Mouse (Mus musculus) limb, embryonic 12.5 days (tissue): ENCODE results near the gene Ttc7. TPM values are rescaled to one million over a fixed set of nuclear protein-coding genes. Genes with fewer than 3 reads are reported as not detected.

Experiments used
- ATAC-seq: fragments of 200-750 bp; cut with Nextera tagmentation; 2 replicates; pipeline ENCODE4 v1.8.0; 2017; ENCODE audit warnings: low read depth, moderate TSS enrichment; ENCODE audit not compliant: insufficient number of reproducible peaks, insufficient read depth, low FRiP score, low TSS enrichment
- H3K27ac ChIP-seq: fragments of 300-500 bp; sonication (generic); 2 replicates; pipeline ENCODE4 v1.5.1; 2016; ENCODE audit warnings: mild to moderate bottlenecking, moderate library complexity
- H3K27me3 ChIP-seq: fragments of 300-500 bp; sonication (generic); 2 replicates; pipeline ENCODE4 v1.6.1; 2016; ENCODE audit warnings: mild to moderate bottlenecking, moderate library complexity
- H3K36me3 ChIP-seq: fragments of 300-500 bp; sonication (generic); 2 replicates; pipeline ENCODE4 v1.6.1; 2016; ENCODE audit warnings: mild to moderate bottlenecking, moderate library complexity
- H3K4me1 ChIP-seq: fragments of 300-500 bp; sonication (generic); replicated peaks from 2 replicates; pipeline ENCODE4 v1.6.1; 2016
- H3K4me2 ChIP-seq: fragments of 300-500 bp; sonication (generic); 2 replicates; pipeline ENCODE4 v1.6.1; 2016; ENCODE audit warnings: mild to moderate bottlenecking, moderate library complexity
- H3K4me3 ChIP-seq: fragments of 300-500 bp; sonication (generic); replicated peaks from 2 replicates; pipeline ENCODE4 v1.5.1; 2016; ENCODE audit warnings: mild to moderate bottlenecking
- H3K9ac ChIP-seq: fragments of 300-500 bp; sonication (generic); replicated peaks from 2 replicates; pipeline ENCODE4 v1.6.1; 2016; ENCODE audit warnings: mild to moderate bottlenecking, moderate library complexity
- H3K9me3 ChIP-seq: fragments of 300-500 bp; sonication (generic); 2 replicates; pipeline ENCODE4 v1.6.1; 2016; ENCODE audit warnings: mild to moderate bottlenecking, moderate library complexity
- WGBS: fragments of 180-500 bp; shearing (Covaris S2); methylation state at CpG from one replicate; pipeline ENCODE4 v1.1.7; 2016; 5-methylcytosine and 5-hydroxymethylcytosine counted together
- polyA plus RNA-seq: library from polyadenylated mRNA; unstranded; fragments of >200 nt; fragmentation: Nextera tagmentation; extraction: Ambion mirVana; gene quantifications from 2 replicates; pipeline ENCODE4 v1.2.1, GENCODE M21; 2016

Gene Ttc7
- polyA plus RNA-seq, 1 experiment from 2014 or later: 4.9 TPM

GRCm38 (mm10) chr17:87315021-87315531, 32.4 kb downstream of the Ttc7 start:
- H3K27ac ChIP-seq: no peak overlapping the region
- no peaks in the 10 kb centered on the region for H3K36me3 ChIP-seq
- H3K27me3 ChIP-seq: no peaks in the 10 kb centered on the region
- no peaks in the 10 kb centered on the region for H3K9me3 ChIP-seq
- 12% methylated on average over 9 of the region's 9 CpGs for WGBS
- no peak overlapping the region for H3K9ac ChIP-seq
- H3K4me2 ChIP-seq: peak overlapping the region; percentile 15; the same call in 1 of the 2 replicates
- H3K4me1 ChIP-seq: peaks cover 30% of the 10 kb centered on the region
- H3K4me3 ChIP-seq: no peak overlapping the region
- peak; percentile 46; the same call in 1 of the 2 replicates for ATAC-seq

DNA sequence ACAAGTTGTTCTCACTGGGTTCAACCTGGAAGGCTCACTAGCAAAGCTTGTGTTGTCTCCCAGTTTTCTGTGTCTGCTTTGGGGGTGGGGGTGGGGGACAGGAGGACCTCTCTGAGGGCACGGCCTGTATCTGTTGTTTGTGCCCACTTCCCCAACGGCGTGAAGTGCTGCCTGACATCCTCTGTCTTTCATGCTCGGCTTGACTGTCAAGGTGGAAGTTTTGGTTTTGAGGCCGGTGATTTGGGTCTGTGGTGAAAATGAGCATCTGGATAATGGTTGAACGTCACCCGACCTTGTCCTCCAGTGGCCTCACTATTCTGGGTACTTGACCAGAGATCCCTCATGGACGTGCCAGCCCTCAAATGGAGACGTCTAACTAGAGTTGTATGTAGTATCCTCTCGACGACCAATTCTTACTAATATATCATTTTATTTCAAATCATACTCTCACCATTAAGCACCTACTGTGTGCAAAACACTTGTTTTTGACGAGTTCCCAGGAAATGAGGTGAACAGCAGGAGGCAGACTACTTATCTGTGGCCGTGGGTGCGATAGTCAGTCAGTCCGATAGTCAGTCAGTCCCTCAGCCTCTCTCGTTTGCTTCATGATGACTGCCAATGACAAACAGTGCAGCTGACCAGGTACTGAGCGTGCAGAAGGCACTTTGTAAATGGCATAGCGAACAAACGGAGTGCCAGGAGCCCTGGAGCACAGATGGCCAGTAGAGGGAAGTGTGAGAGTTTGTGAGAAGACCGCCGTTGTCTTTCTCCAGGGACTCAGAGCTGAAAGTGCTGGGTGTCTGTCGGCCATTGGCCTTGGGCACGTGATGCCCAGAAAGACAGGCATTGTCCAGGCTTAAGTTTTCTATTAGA, 33.4 kb downstream of the Ttc7 start:
- H3K9ac ChIP-seq: no peak overlapping the region
- H3K27ac ChIP-seq: no peak overlapping the region
- no peak for ATAC-seq
- H3K4me2 ChIP-seq: no peak overlapping the region
- no peaks in the 10 kb centered on the region for H3K36me3 ChIP-seq
- H3K4me1 ChIP-seq: peaks cover 30% of the 10 kb centered on the region
- 79% methylated on average over 23 of the region's 23 CpGs for WGBS
- no peak overlapping the region for H3K4me3 ChIP-seq
- H3K9me3 ChIP-seq: no peaks in the 10 kb centered on the region
- H3K27me3 ChIP-seq: no peaks in the 10 kb centered on the region

DNA sequence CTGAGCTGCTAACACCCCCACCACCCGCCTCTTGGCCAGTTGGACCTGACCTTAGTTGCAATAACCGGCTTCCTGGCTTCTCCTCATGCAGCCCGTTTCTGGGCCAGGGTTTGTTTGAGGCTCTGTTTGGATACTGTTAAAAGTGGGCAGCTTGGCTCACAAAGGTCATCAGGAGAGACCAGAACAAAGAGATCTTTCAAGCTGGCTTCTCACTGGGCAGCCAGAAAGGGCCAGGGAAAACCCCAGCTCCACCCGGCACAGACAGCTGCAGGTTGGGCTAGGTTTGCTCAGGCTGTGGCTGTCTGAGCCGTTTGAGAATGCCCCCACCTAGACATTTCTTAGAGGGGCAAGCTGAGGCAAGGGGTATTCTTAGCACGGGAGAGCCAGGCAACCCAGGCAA, 34.6 kb downstream of the Ttc7 start:
- ATAC-seq: no peak
- no peaks in the 10 kb centered on the region; the same call in 1 of the 2 replicates for H3K27me3 ChIP-seq
- 0 out of 2 replicates have a peak overlapping the region, but pooled peaks have one; percentile 4 for H3K27ac ChIP-seq
- H3K4me3 ChIP-seq: no peak overlapping the region
- no peak overlapping the region for H3K4me2 ChIP-seq
- no peak overlapping the region for H3K9ac ChIP-seq
- 47% methylated on average over 6 of the region's 6 CpGs for WGBS
- peaks cover 29% of the 10 kb centered on the region for H3K4me1 ChIP-seq
- peaks cover 5% of the 10 kb centered on the region; the same call in 1 of the 2 replicates for H3K36me3 ChIP-seq
- H3K9me3 ChIP-seq: peaks cover 7% of the 10 kb centered on the region

- no peaks in the 10 kb centered on the region; the same call in 1 of the 2 replicates for H3K27me3 ChIP-seq
- H3K27ac ChIP-seq: no peak overlapping the region
- peaks cover 22% of the 10 kb centered on the region for H3K4me1 ChIP-seq
- no peak overlapping the region for H3K9ac ChIP-seq
- WGBS: 74% methylated on average over 9 of the region's 9 CpGs
- H3K9me3 ChIP-seq: peaks cover 10% of the 10 kb centered on the region
- H3K4me2 ChIP-seq: no peak overlapping the region
- H3K4me3 ChIP-seq: no peak overlapping the region
- peaks cover 5% of the 10 kb centered on the region; the same call in 1 of the 2 replicates for H3K36me3 ChIP-seq
- no peak for ATAC-seq
Measured at GRCm38 (mm10) chr17:87317947-87318346, 35.3 kb downstream of the Ttc7 start.

DNA sequence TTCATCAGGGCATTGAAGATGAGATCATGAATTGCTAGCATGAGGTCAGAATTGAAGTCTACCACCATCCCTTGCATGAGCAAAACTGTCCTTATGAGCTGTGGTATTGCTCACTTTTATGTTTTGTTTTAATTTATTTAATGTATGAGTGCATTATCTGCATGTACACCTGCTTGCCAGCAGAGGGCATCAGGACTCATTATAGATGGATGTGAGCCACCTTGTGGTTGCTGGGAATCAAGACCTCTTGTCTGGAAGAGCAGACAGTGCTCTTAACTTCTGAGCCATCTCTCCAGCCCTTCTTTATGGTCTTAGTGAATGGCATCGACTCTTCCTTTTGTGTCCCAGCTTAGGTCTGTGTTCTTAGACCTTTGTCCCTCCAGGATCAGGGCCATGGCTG, 39.0 kb downstream of the Ttc7 start:
- Histone ChIP-seq H3K4me1 (no peaks in the 10 kb centered on the region; the same call in 1 of the 2 replicates), H3K4me2 (no peak overlapping the region), H3K27ac (no peak overlapping the region), H3K4me3 (no peak overlapping the region), H3K9ac (no peak overlapping the region), H3K36me3 (peaks cover 5% of the 10 kb centered on the region; the same call in 1 of the 2 replicates), H3K9me3 (peaks cover 10% of the 10 kb centered on the region), H3K27me3 (no peaks in the 10 kb centered on the region; the same call in 1 of the 2 replicates)
- ATAC-seq: no peak
- 97% methylated on average over 1 of the region's 1 CpGs for WGBS

- H3K27ac ChIP-seq: no peak overlapping the region
- H3K36me3 ChIP-seq: peaks cover 5% of the 10 kb centered on the region; the same call in 1 of the 2 replicates
- no peak for ATAC-seq
- whole genome bisulfite sequencing: 88% methylated on average over 9 of the region's 9 CpGs
- no peak overlapping the region for H3K4me3 ChIP-seq
- H3K4me1 ChIP-seq: peaks cover 2% of the 10 kb centered on the region; the same call in 1 of the 2 replicates
- H3K9me3 ChIP-seq: peaks cover 10% of the 10 kb centered on the region
- H3K4me2 ChIP-seq: no peak overlapping the region
- no peak overlapping the region for H3K9ac ChIP-seq
- peaks cover 3% of the 10 kb centered on the region; the same call in 1 of the 2 replicates for H3K27me3 ChIP-seq
Measured at GRCm38 (mm10) chr17:87323215-87323614, 40.5 kb downstream of the Ttc7 start.

DNA sequence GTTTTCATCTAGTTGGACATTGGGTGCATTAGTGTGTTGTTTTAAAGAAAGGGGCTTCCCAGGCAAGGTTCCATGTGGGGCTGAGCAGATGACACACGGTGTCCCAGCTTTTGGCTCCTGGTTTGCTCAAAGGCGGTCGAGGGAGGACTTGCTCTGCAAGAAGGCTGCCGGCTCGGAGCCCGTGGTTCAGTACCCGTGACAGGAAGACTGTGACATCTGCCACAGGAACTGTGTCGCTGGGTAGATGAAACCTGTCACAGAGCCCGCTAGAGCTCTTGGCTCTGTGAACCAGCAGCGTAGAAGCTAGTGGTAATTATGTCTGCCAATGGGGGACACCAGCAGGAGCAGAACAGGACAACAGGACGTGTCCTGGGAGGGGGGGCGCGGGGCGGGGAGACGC, 42.8 kb downstream of the Ttc7 start:
- Histone ChIP-seq H3K4me2 (no peak overlapping the region), H3K9me3 (peaks cover 10% of the 10 kb centered on the region), H3K27ac (no peak overlapping the region), H3K9ac (no peak overlapping the region; the same call in 1 of the 2 replicates), H3K36me3 (peaks cover 5% of the 10 kb centered on the region; the same call in 1 of the 2 replicates), H3K27me3 (peaks cover 15% of the 10 kb centered on the region), H3K4me1 (peaks cover 11% of the 10 kb centered on the region), H3K4me3 (no peak overlapping the region)
- WGBS: 82% methylated on average over 15 of the region's 15 CpGs
- ATAC-seq: no peak

DNA sequence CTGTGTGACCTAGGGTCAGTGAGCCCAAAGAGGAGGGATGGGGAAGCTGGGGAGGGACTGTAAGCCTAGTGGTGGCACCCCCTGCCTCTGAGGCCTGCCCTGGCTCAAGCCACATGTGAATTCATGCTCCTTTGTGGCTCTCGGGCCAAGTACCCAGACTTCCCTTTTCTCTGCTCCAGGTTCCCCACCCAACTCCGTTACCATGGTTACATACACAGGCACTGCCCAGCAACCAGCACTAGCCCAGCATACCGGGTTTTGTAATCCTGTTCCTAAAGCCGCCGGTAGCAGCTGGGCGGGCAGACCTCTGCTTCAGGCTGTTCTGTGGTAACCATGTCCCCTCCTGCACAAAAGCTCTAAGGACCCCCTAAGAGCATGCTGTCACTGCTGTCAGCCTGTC, 44.3 kb downstream of the Ttc7 start:
- H3K4me2 ChIP-seq: no peak overlapping the region
- no peak for ATAC-seq
- no peak overlapping the region for H3K4me3 ChIP-seq
- 37% methylated on average over 6 of the region's 6 CpGs for WGBS
- H3K36me3 ChIP-seq: peaks cover 3% of the 10 kb centered on the region; the same call in 1 of the 2 replicates
- no peak overlapping the region for H3K9ac ChIP-seq
- H3K9me3 ChIP-seq: peaks cover 6% of the 10 kb centered on the region
- peaks cover 19% of the 10 kb centered on the region for H3K27me3 ChIP-seq
- peaks cover 26% of the 10 kb centered on the region for H3K4me1 ChIP-seq
- H3K27ac ChIP-seq: no peak overlapping the region

- Histone ChIP-seq H3K27me3 (peaks cover 25% of the 10 kb centered on the region), H3K4me2 (no peak overlapping the region), H3K9ac (no peak overlapping the region), H3K9me3 (no peaks in the 10 kb centered on the region), H3K4me1 (peaks cover 32% of the 10 kb centered on the region), H3K4me3 (no peak overlapping the region), H3K27ac (no peak overlapping the region), H3K36me3 (no peaks in the 10 kb centered on the region)
- WGBS: 83% methylated on average over 8 of the region's 8 CpGs
- ATAC-seq: no peak
Measured at GRCm38 (mm10) chr17:87327645-87328044, 45.0 kb downstream of the Ttc7 start.

GRCm38 (mm10) chr17:87328177-87328768, 45.6 kb downstream of the Ttc7 start:
- WGBS: 52% methylated on average over 9 of the region's 9 CpGs
- H3K27me3 ChIP-seq: peaks cover 27% of the 10 kb centered on the region
- H3K4me3 ChIP-seq: no peak overlapping the region
- H3K27ac ChIP-seq: no peak overlapping the region
- H3K4me1 ChIP-seq: peaks cover 34% of the 10 kb centered on the region
- H3K9ac ChIP-seq: no peak overlapping the region
- no peak for ATAC-seq
- H3K36me3 ChIP-seq: no peaks in the 10 kb centered on the region
- H3K9me3 ChIP-seq: no peaks in the 10 kb centered on the region
- no peak overlapping the region for H3K4me2 ChIP-seq

- peaks cover 34% of the 10 kb centered on the region for H3K4me1 ChIP-seq
- no peak for ATAC-seq
- no peaks in the 10 kb centered on the region for H3K9me3 ChIP-seq
- WGBS: 79% methylated on average over 18 of the region's 18 CpGs
- H3K9ac ChIP-seq: no peak overlapping the region
- no peak overlapping the region for H3K4me3 ChIP-seq
- peaks cover 36% of the 10 kb centered on the region for H3K27me3 ChIP-seq
- H3K4me2 ChIP-seq: no peak overlapping the region
- H3K36me3 ChIP-seq: no peaks in the 10 kb centered on the region
- no peak overlapping the region for H3K27ac ChIP-seq
Measured at GRCm38 (mm10) chr17:87329144-87329700, 46.5 kb downstream of the Ttc7 start.
